Mouse (Mus musculus) colon, adult 2 months (tissue): ENCODE measurements around the gene Ramp2. TPM values are rescaled to one million over a fixed set of nuclear protein-coding genes. Genes with fewer than 3 reads are reported as not detected.

Source experiments
- polyA plus RNA-seq: library from polyadenylated mRNA; depleted of rRNA; stranded (reverse); fragments of >200 nt; gene quantifications from 2 replicates; pipeline ENCODE4 v1.2.3, GENCODE M21; 2012; rRNA removed

Ramp2 gene
- 35.2 and 41.7 TPM in 2 replicates for polyA plus RNA-seq

GRCm38 (mm10) chr11:101245855-101246701 lies at the start of gene Ramp2:
TSS of gene Ramp2 (plus strand) at chr11:101246028.

GRCm38 (mm10) chr11:101226065-101226701 lies 19.6 kb upstream of the Ramp2 start, which contains the start of gene Ezh1:
TSS of gene Ezh1 (minus strand) at chr11:101226463.

GRCm38 (mm10) chr11:101253613-101254389 lies 8.0 kb downstream of the Ramp2 start, which contains the start of gene Vps25:
TSS of gene Vps25 (plus strand) at chr11:101253707.

GRCm38 (mm10) chr11:101259948-101260825 lies 14.4 kb downstream of the Ramp2 start, which contains the start of gene Wnk4:
TSS of gene Wnk4 (plus strand) at chr11:101260567.

GRCm38 (mm10) chr11:101278223-101279192 lies 32.7 kb downstream of the Ramp2 start, which contains the start of the genes Cntd1 and Coa3:
TSS of gene Cntd1 (plus strand) at chr11:101279012.
TSS of gene Coa3 (minus strand) at chr11:101279114.

GRCm38 (mm10) chr11:101302004-101302798 lies 56.4 kb downstream of the Ramp2 start, which contains the start of gene Becn1:
TSS of gene Becn1 (minus strand) at chr11:101302286.

Other genes starting within 250 kb of the Ramp2 start
- gene Atp6v0a1, start 236.6 kb upstream of the Ramp2 start, polyA plus RNA-seq, result 55.1 and 69.7 TPM in 2 replicates
- gene Naglu, start 176.0 kb upstream of the Ramp2 start, polyA plus RNA-seq, result 43.0 and 43.7 TPM in 2 replicates
- 0.41 and 0.91 TPM in 2 replicates for gene Hsd17b1, start 167.6 kb upstream of the Ramp2 start, polyA plus RNA-seq
- 47.4 and 55.8 TPM in 2 replicates for gene Coasy, start 163.5 kb upstream of the Ramp2 start, polyA plus RNA-seq
- 80.5 and 109 TPM in 2 replicates for gene Mlx, start 158.8 kb upstream of the Ramp2 start, polyA plus RNA-seq
- 1.1 and 1.2 TPM in 2 replicates for gene Psmc3ip, start 150.6 kb upstream of the Ramp2 start, polyA plus RNA-seq
- gene Retreg3, start 126.1 kb upstream of the Ramp2 start, polyA plus RNA-seq, result 67.8 and 73.7 TPM in 2 replicates
- 12.8 and 14.3 TPM in 2 replicates for gene Tubg1, start 126.1 kb upstream of the Ramp2 start, polyA plus RNA-seq
- 3.8 and 4.6 TPM in 2 replicates for gene Tubg2, start 90.1 kb upstream of the Ramp2 start, polyA plus RNA-seq
- gene Cntnap1, start 75.5 kb upstream of the Ramp2 start, polyA plus RNA-seq, result 8.2 and 8.3 TPM in 2 replicates
- 47.1 and 53.0 TPM in 2 replicates for gene Plekhh3, start 74.7 kb upstream of the Ramp2 start, polyA plus RNA-seq
- gene Ccr10, start 70.6 kb upstream of the Ramp2 start, polyA plus RNA-seq, result 8.8 and 15.4 TPM in 2 replicates
- 32.4 and 34.9 TPM in 2 replicates for gene Ezh1, start 19.6 kb upstream of the Ramp2 start, polyA plus RNA-seq
- gene Vps25, start 7.7 kb downstream of the Ramp2 start, polyA plus RNA-seq, result 115 and 129 TPM in 2 replicates
- gene Wnk4, start 14.5 kb downstream of the Ramp2 start, polyA plus RNA-seq, result 22.2 and 23.9 TPM in 2 replicates
- gene Cntd1, start 33.0 kb downstream of the Ramp2 start, polyA plus RNA-seq, result 0.54 and 0.91 TPM in 2 replicates
- gene Coa3, start 33.1 kb downstream of the Ramp2 start, polyA plus RNA-seq, result 727 and 839 TPM in 2 replicates
- gene Becn1, start 56.3 kb downstream of the Ramp2 start, polyA plus RNA-seq, result 101 and 135 TPM in 2 replicates
- gene Psme3, start 70.2 kb downstream of the Ramp2 start, polyA plus RNA-seq, result 31.2 and 34.3 TPM in 2 replicates
- gene Aoc2, start 79.0 kb downstream of the Ramp2 start, polyA plus RNA-seq, result 5.0 and 5.5 TPM in 2 replicates
- gene Aoc3, start 84.6 kb downstream of the Ramp2 start, polyA plus RNA-seq, result 22.5 and 22.8 TPM in 2 replicates
- not detected in 2 replicates for gene G6pc, start 121.5 kb downstream of the Ramp2 start, polyA plus RNA-seq
- gene Aarsd1, start 171.6 kb downstream of the Ramp2 start, polyA plus RNA-seq, result 15.9 and 18.9 TPM in 2 replicates
- gene Gm27029, start 178.8 kb downstream of the Ramp2 start, polyA plus RNA-seq, result 0.09 and 0.55 TPM in 2 replicates
- gene Rundc1, start 179.1 kb downstream of the Ramp2 start, polyA plus RNA-seq, result 25.0 and 27.2 TPM in 2 replicates
- gene Ptges3l, start 179.3 kb downstream of the Ramp2 start, polyA plus RNA-seq, result 4.5 TPM in 2 replicates
- gene Rpl27, start 196.3 kb downstream of the Ramp2 start, polyA plus RNA-seq, result 403 and 499 TPM in 2 replicates
- 30.8 and 40.3 TPM in 2 replicates for gene Ifi35, start 202.4 kb downstream of the Ramp2 start, polyA plus RNA-seq
- gene Rnd2, start 219.0 kb downstream of the Ramp2 start, polyA plus RNA-seq, result 9.7 and 11.0 TPM in 2 replicates
- gene Vat1, start 220.2 kb downstream of the Ramp2 start, polyA plus RNA-seq, result 121 and 128 TPM in 2 replicates